Comparison of ENCODE assay signal across 13 mouse cellular contexts in the genomic region with DNA sequence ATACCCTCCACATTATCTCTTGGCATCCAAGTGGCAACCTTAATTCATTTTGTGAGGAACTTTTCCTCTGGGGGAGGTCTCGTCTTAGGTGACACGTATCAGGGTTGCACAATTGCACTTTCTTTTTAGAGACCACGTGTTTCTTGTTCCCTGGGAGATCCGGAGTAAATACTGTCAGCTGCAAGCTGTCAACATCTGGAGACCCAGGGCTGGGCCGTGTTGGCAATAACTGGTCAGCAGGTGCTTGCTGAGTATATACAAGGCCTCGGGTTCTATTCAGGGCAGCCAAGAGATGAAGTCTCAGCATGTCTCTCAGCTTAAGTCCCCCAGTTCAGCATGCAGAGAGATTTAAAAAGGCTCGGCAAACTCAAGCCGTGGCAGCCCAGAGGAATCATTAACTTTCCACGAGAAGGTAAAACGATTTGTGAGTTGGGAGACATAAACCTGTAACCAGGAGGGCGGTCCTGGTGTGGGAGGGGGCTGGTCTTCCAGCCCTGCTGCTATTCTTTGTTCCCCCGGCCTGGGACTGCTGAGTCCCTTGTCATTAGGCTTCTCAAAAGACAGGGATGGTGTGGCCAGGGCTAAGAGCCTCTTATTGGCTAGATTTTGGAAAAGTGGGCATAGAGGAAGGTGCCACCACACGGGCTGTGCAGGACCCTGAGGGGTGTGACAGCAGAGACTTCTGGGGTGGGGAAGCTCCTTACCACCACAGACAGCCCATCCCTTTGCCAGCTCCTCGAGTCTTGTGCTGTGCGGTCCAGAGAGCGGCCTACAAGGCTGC. TPM values are rescaled to one million over a fixed set of nuclear protein-coding genes. Genes with fewer than 3 reads are reported as not detected.
DNase-seq lines count a peak whose midpoint lies in the region; ATAC-seq lines count a peak whose summit lies in the region.
"Had no signal": no experiment of that assay in that cellular context is flagged by ENCODE, and none has a peak within 500 bp of the region (broad histone marks: within the 10 kb centered on the region; RNA-seq: fewer than 3 reads in every experiment).

No protein-coding gene starts in this region.

- peak; percentile 19 to 30 for DNase-seq in heart, adult 9 months (ENCODE audit: low spot score in 2 of 2)
- no peak for DNase-seq in heart, postnatal 4 days
- peak; percentile 60 for DNase-seq in 416B (ENCODE audit: low read depth)
- no peak for DNase-seq in hindbrain, embryonic 10.5 days (ENCODE audit: low spot score)
- no peak for DNase-seq in cerebellum, adult 11 months
- no peak for DNase-seq in hindbrain, embryonic 14.5 days (ENCODE audit: low spot score)
- DNase-seq: adrenal gland, postnatal 36 days; cerebellum, postnatal 10 days; right cerebral cortex, postnatal 14 days had no signal

- no peak overlapping the region for H3K4me2 ChIP-seq in lung, embryonic 16.5 days (ENCODE audit: low read depth, low read length)
- no peak overlapping the region for H3K4me2 ChIP-seq in hindbrain, embryonic 14.5 days (replicated peaks)
- H3K4me2 ChIP-seq: neural tube, embryonic 13.5 days had no signal

- H3K4me3 ChIP-seq in lung, embryonic 16.5 days (ENCODE audit: low read length) = no peak overlapping the region
- H3K4me3 ChIP-seq in hindbrain, embryonic 10.5 days = no peak overlapping the region
- no peak overlapping the region for H3K4me3 ChIP-seq in hindbrain, embryonic 14.5 days (replicated peaks; ENCODE audit: low read length)
- H3K4me3 ChIP-seq: neural tube, embryonic 13.5 days had no signal

- no peak overlapping the region for H3K9ac ChIP-seq in lung, embryonic 16.5 days (ENCODE audit: low read length)
- H3K9ac ChIP-seq in hindbrain, embryonic 14.5 days = no peak overlapping the region
- H3K9ac ChIP-seq: neural tube, embryonic 13.5 days had no signal

- H3K36me3 ChIP-seq in lung, embryonic 16.5 days (ENCODE audit: control insufficient read depth, insufficient read depth, low read length) = no peaks in the 10 kb centered on the region
- 0 out of 2 replicates have a peak, but pooled peaks cover 2% of the 10 kb centered on the region for H3K36me3 ChIP-seq in hindbrain, embryonic 10.5 days
- no peaks in the 10 kb centered on the region for H3K36me3 ChIP-seq in hindbrain, embryonic 14.5 days (replicated peaks; ENCODE audit: control insufficient read depth, insufficient read depth)
- H3K36me3 ChIP-seq: neural tube, embryonic 13.5 days had no signal

- ATAC-seq in granulocyte monocyte progenitor cell, adult 5-6 weeks (replicated peaks; ENCODE audit: poor library complexity, severe bottlenecking) = peak; percentile 82
- ATAC-seq in lung, embryonic 16.5 days (ENCODE audit: low read depth) = peak; percentile 57; the same call in 1 of the 2 replicates
- ATAC-seq in hindbrain, embryonic 14.5 days (ENCODE audit: low FRiP score) = no peak
- ATAC-seq: CD4-positive, CD25-positive, alpha-beta regulatory T cell, adult 4 months had no signal

- H3K4me1 ChIP-seq in lung, embryonic 16.5 days (replicated peaks; ENCODE audit: control insufficient read depth, insufficient read depth, low read length) = no peaks in the 10 kb centered on the region
- peaks cover 24% of the 10 kb centered on the region for H3K4me1 ChIP-seq in hindbrain, embryonic 10.5 days (replicated peaks)
- H3K4me1 ChIP-seq in hindbrain, embryonic 14.5 days (replicated peaks; ENCODE audit: control insufficient read depth, insufficient read depth, low read length) = no peaks in the 10 kb centered on the region

- no peaks in the 10 kb centered on the region for H3K9me3 ChIP-seq in lung, embryonic 16.5 days (ENCODE audit: control insufficient read depth, low read length)
- H3K9me3 ChIP-seq in hindbrain, embryonic 10.5 days = no peaks in the 10 kb centered on the region
- H3K9me3 ChIP-seq in hindbrain, embryonic 14.5 days (ENCODE audit: control insufficient read depth, low read length) = no peaks in the 10 kb centered on the region
- H3K9me3 ChIP-seq: neural tube, embryonic 13.5 days had no signal

- no peak overlapping the region for H3K27ac ChIP-seq in lung, embryonic 16.5 days (ENCODE audit: low read length)
- no peak overlapping the region for H3K27ac ChIP-seq in hindbrain, embryonic 10.5 days
- no peak overlapping the region for H3K27ac ChIP-seq in hindbrain, embryonic 14.5 days
- H3K27ac ChIP-seq: neural tube, embryonic 13.5 days had no signal

- 52% methylated on average over 16 of the region's 16 CpGs for WGBS in lung, embryonic 16.5 days
- 64% methylated on average over 16 of the region's 16 CpGs for WGBS in hindbrain, embryonic 10.5 days
- 61% methylated on average over 16 of the region's 16 CpGs for WGBS in hindbrain, embryonic 14.5 days

- no peaks in the 10 kb centered on the region for H3K27me3 ChIP-seq in lung, embryonic 16.5 days (ENCODE audit: control insufficient read depth, insufficient read depth, low read depth, low read length)
- H3K27me3 ChIP-seq in hindbrain, embryonic 10.5 days (ENCODE audit: insufficient read depth, poor library complexity, severe bottlenecking) = no peaks in the 10 kb centered on the region
- H3K27me3 ChIP-seq in hindbrain, embryonic 14.5 days (ENCODE audit: control insufficient read depth, insufficient read depth, low read length) = no peaks in the 10 kb centered on the region
- H3K27me3 ChIP-seq: neural tube, embryonic 13.5 days had no signal

RNA-seq across cellular contexts. Expression of a gene that starts 20.4 kb away (rescaled TPM):
- total RNA-seq in heart, postnatal 4 days (2021) = 10 to 100 TPM; 34.7 to 38.1 TPM
- 33.8 and 43.3 TPM in 2 replicates for total RNA-seq in granulocyte monocyte progenitor cell, adult 5-6 weeks (2014; fragmentation: Nextera tagmentation)
- total RNA-seq in granulocyte monocyte progenitor cell, adult 5-6 weeks (2017) = 40.8 and 49.2 TPM in 2 replicates
- 36.3 and 36.8 TPM in 2 replicates for polyA plus RNA-seq in lung, embryonic 16.5 days (2015; fragmentation: Nextera tagmentation; extraction: Ambion mirVana)
- 31.0 and 31.3 TPM in 2 replicates for polyA plus RNA-seq in hindbrain, embryonic 10.5 days (2016; fragmentation: Nextera tagmentation; extraction: Ambion mirVana)
- 37.1 and 37.6 TPM in 2 replicates for polyA plus RNA-seq in hindbrain, embryonic 14.5 days (2014; fragmentation: Nextera tagmentation; extraction: Ambion mirVana)

RNA-seq across cellular contexts. Expression of a gene that starts 25.2 kb away (rescaled TPM):
- 10 to 100 TPM; 31.9 to 36.3 TPM for total RNA-seq in heart, postnatal 4 days (2021)
- total RNA-seq in granulocyte monocyte progenitor cell, adult 5-6 weeks (2014; fragmentation: Nextera tagmentation) = 51.9 and 58.5 TPM in 2 replicates
- total RNA-seq in granulocyte monocyte progenitor cell, adult 5-6 weeks (2017) = 38.4 and 39.0 TPM in 2 replicates
- polyA plus RNA-seq in lung, embryonic 16.5 days (2015; fragmentation: Nextera tagmentation; extraction: Ambion mirVana) = 24.5 and 27.2 TPM in 2 replicates
- 18.9 and 19.5 TPM in 2 replicates for polyA plus RNA-seq in hindbrain, embryonic 10.5 days (2016; fragmentation: Nextera tagmentation; extraction: Ambion mirVana)
- 26.0 and 27.0 TPM in 2 replicates for polyA plus RNA-seq in hindbrain, embryonic 14.5 days (2014; fragmentation: Nextera tagmentation; extraction: Ambion mirVana)

RNA-seq across cellular contexts. Expression of a gene that starts 59.8 kb away (rescaled TPM):
- total RNA-seq in heart, postnatal 4 days (2021) = 10 to 100 TPM; 53.7 to 59.6 TPM
- total RNA-seq in granulocyte monocyte progenitor cell, adult 5-6 weeks (2014; fragmentation: Nextera tagmentation) = 100 and 126 TPM in 2 replicates
- total RNA-seq in granulocyte monocyte progenitor cell, adult 5-6 weeks (2017) = 64.6 and 66.0 TPM in 2 replicates
- 76.2 and 79.3 TPM in 2 replicates for polyA plus RNA-seq in lung, embryonic 16.5 days (2015; fragmentation: Nextera tagmentation; extraction: Ambion mirVana)
- 92.6 and 108 TPM in 2 replicates for polyA plus RNA-seq in hindbrain, embryonic 10.5 days (2016; fragmentation: Nextera tagmentation; extraction: Ambion mirVana)
- polyA plus RNA-seq in hindbrain, embryonic 14.5 days (2014; fragmentation: Nextera tagmentation; extraction: Ambion mirVana) = 84.6 and 88.6 TPM in 2 replicates

Comparison
In these comparisons a context has a peak if more than half of its experiments do, and no peak if none do; other contexts are left out.
1. DNase-seq: peak in heart, adult 9 months (2 of 2) and 416B (single experiment); none in heart, postnatal 4 days (single experiment), hindbrain, embryonic 10.5 days (single experiment), cerebellum, adult 11 months (single experiment) and hindbrain, embryonic 14.5 days (single experiment).